Mouse (Mus musculus): Measurements from ENCODE around the gene Sly.
"Not testable (repeated sequence)": the region's sequence is repeated elsewhere in the genome, so short reads cannot be mapped to it uniquely, and the experiment has no call there.

Sly gene

DNA sequence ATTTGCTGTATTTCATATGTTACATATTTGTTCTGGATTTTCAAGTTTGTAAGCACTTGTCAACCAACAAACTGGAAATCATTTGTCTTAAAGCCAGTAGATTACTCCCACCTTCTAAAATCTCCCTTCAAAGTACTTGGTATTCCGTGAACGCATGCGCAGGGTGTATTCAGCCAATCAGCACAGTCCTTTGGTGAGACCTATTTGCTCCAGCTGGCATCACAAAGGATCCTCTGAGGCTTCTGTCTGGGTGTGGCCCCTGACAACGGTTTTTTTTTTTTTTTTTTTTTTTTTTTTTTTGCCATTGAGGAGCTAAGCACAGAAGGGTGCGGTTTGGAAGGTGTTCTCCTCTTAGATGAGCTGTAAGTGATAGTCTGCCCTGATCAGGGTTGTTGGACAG is at the start of gene Sly:
Gene Sly (plus strand): TSS at position 301 of the 400 bp plus-strand sequence.
- DNase-seq = not testable (repeated sequence)

Measured in cerebellum, postnatal 36 days (tissue).